9 mouse cellular contexts compared by ENCODE assay signal in the genomic region with DNA sequence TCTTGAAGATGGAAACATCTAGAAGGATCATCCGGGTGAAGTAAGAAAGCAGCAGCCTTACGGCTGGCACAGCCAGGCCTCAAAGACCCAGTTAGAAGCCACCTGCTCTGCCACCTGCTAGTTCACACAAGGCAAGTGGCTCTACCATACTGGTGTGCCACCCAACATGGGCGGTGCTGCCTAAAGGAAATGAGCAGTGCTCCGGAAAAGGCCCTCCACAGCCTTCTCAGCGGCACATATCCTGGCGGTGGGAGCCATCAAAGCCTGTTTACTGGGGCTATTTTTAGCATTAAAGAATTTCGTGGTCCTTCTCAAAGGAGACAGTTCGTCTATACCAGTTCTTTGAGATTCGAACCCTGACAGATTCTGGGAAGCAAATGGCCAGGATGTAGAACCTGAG. TPM values are rescaled to one million over a fixed set of nuclear protein-coding genes. Genes with fewer than 3 reads are reported as not detected.
A peak's percentile ranks its signal among the peaks of the same experiment; 100 is the strongest.
DNase-seq lines count a peak whose midpoint lies in the region; ATAC-seq and TF ChIP-seq lines count a peak whose summit lies in the region.
"Had no signal": no experiment of that assay in that cellular context is flagged by ENCODE, and none has a peak within 500 bp of the region (broad histone marks: within the 10 kb centered on the region; RNA-seq: fewer than 3 reads in every experiment).

No protein-coding gene starts in this region.

- no peaks in the 10 kb centered on the region for H3K9me3 ChIP-seq in liver, embryonic 11.5 days (ENCODE audit: control insufficient read depth, low read length)
- no peaks in the 10 kb centered on the region for H3K9me3 ChIP-seq in liver, embryonic 12.5 days (replicated peaks)
- H3K9me3 ChIP-seq: liver, embryonic 13.5 days had no signal

- H3K27ac ChIP-seq in liver, embryonic 11.5 days (ENCODE audit: low read depth, low read length), result peak overlapping the region; percentile 16; the same call in 1 of the 2 replicates
- no peak overlapping the region for H3K27ac ChIP-seq in liver, embryonic 12.5 days
- H3K27ac ChIP-seq in heart, adult 2 months, result peak overlapping the region; percentile 93
- H3K27ac ChIP-seq: liver, embryonic 13.5 days had no signal

- no peak overlapping the region for H3K9ac ChIP-seq in liver, embryonic 11.5 days (ENCODE audit: low read depth, low read length)
- H3K9ac ChIP-seq in liver, embryonic 12.5 days, result no peak overlapping the region
- peak overlapping the region; percentile 19 for H3K9ac ChIP-seq in heart, adult 2 months (ENCODE audit: low read depth, low read length)
- H3K9ac ChIP-seq: liver, embryonic 13.5 days had no signal

- no peak for TF ChIP-seq EP300 in heart, adult 2 months (IDR thresholded peaks at IDR 0.05; ENCODE audit: insufficient read depth, low read depth, low read length)

- no peaks in the 10 kb centered on the region for H3K27me3 ChIP-seq in liver, embryonic 11.5 days (replicated peaks; ENCODE audit: control insufficient read depth, insufficient read depth, low read length)
- no peaks in the 10 kb centered on the region for H3K27me3 ChIP-seq in liver, embryonic 12.5 days (replicated peaks)
- no peaks in the 10 kb centered on the region for H3K27me3 ChIP-seq in heart, adult 2 months (ENCODE audit: control insufficient read depth, insufficient read depth, low read length)
- H3K27me3 ChIP-seq: liver, embryonic 13.5 days had no signal

- DNase-seq in liver, embryonic 11.5 days (ENCODE audit: low spot score), result no peak
- DNase-seq in heart, adult 2 months, result peak; percentile 68 to 71
- peak; percentile 44 for DNase-seq in kidney, adult 9 months
- DNase-seq in naive thymus-derived CD4-positive, alpha-beta T cell, adult 2 months (ENCODE audit: low read depth), result peak; percentile 82
- no peak for DNase-seq in cerebellum, adult 18-20 months
- DNase-seq in layer of hippocampus, adult 11-12 months (ENCODE audit: low spot score), result no peak
- DNase-seq: liver, embryonic 13.5 days had no signal

- intact Hi-C loops in heart, adult 2 months (cut with DNase I), result loop anchor here (1.0 to 5.0 kb wide), 6 partner anchors 32 to 305 kb away; a partner anchor contains a TSS

- no peaks in the 10 kb centered on the region for H3K36me3 ChIP-seq in liver, embryonic 11.5 days (ENCODE audit: control insufficient read depth, insufficient read depth, low read length)
- 0 out of 2 replicates have a peak, but pooled peaks cover 4% of the 10 kb centered on the region for H3K36me3 ChIP-seq in liver, embryonic 12.5 days
- H3K36me3 ChIP-seq in heart, adult 2 months (ENCODE audit: control insufficient read depth, insufficient read depth, low read length), result peaks cover 39% of the 10 kb centered on the region
- H3K36me3 ChIP-seq: liver, embryonic 13.5 days had no signal

- no peak for TF ChIP-seq POLR2A in heart, adult 2 months (IDR thresholded peaks at IDR 0.05; ENCODE audit: insufficient read depth, low read depth, low read length)

- H3K79me2 ChIP-seq in heart, adult 2 months (replicated peaks; ENCODE audit: control insufficient read depth, insufficient read depth, low read length), result peaks cover 2% of the 10 kb centered on the region; the same call in 1 of the 2 replicates

- 41% methylated on average over 9 of the region's 9 CpGs for WGBS in liver, embryonic 11.5 days
- 24% methylated on average over 9 of the region's 9 CpGs for WGBS in liver, embryonic 12.5 days (ENCODE audit: insufficient replicate concordance)
- WGBS in heart, adult 2 months, result 25% methylated on average over 9 of the region's 9 CpGs

- H3K4me3 ChIP-seq in liver, embryonic 11.5 days (ENCODE audit: low read depth, low read length), result no peak overlapping the region
- no peak overlapping the region for H3K4me3 ChIP-seq in liver, embryonic 12.5 days
- peak overlapping the region; percentile 30 for H3K4me3 ChIP-seq in heart, adult 2 months
- H3K4me3 ChIP-seq: liver, embryonic 13.5 days had no signal

- 0 out of 2 replicates have a peak, but pooled peaks have one; percentile 15 for TF ChIP-seq CTCF in heart, adult 2 months (IDR thresholded peaks at IDR 0.05)

- ATAC-seq in liver, embryonic 11.5 days (replicated peaks; ENCODE audit: low FRiP score), result no peak
- no peak for ATAC-seq in liver, embryonic 12.5 days
- no peak for ATAC-seq in megakaryocyte progenitor cell, adult 5-6 weeks (replicated peaks; ENCODE audit: poor library complexity)

- no peak overlapping the region for H3K4me2 ChIP-seq in liver, embryonic 11.5 days
- no peak overlapping the region for H3K4me2 ChIP-seq in liver, embryonic 12.5 days
- H3K4me2 ChIP-seq: liver, embryonic 13.5 days had no signal

- H3K4me1 ChIP-seq in liver, embryonic 11.5 days (replicated peaks; ENCODE audit: control insufficient read depth, insufficient read depth, low read length), result peaks cover 10% of the 10 kb centered on the region
- H3K4me1 ChIP-seq in liver, embryonic 12.5 days, result peaks cover 20% of the 10 kb centered on the region
- peaks cover 36% of the 10 kb centered on the region for H3K4me1 ChIP-seq in heart, adult 2 months (ENCODE audit: control insufficient read depth, insufficient read depth, low read length)

RNA-seq across cellular contexts. Expression of a gene that starts 48.4 kb away (rescaled TPM):
- polyA plus RNA-seq in liver, embryonic 11.5 days (2014; fragmentation: Nextera tagmentation; extraction: Ambion mirVana), result 7.3 and 8.1 TPM in 2 replicates
- 1.3 and 1.9 TPM in 2 replicates for polyA plus RNA-seq in liver, embryonic 12.5 days (2016; fragmentation: Nextera tagmentation; extraction: Ambion mirVana)
- total RNA-seq in heart, adult 2 months (2021), result 100 to 1,000 TPM; 244 to 277 TPM
- polyA plus RNA-seq in heart, adult 2 months (2012; rRNA removed), result 115 and 119 TPM in 2 replicates
- total RNA-seq in megakaryocyte progenitor cell, adult 5-6 weeks (2015), result 0.02 TPM in 1 of 2 replicates, not detected in the other
- not detected in 2 replicates for total RNA-seq in megakaryocyte progenitor cell, adult 5-6 weeks (2017)

Comparison
In these comparisons a context has a peak if more than half of its experiments do, and no peak if none do; other contexts are left out.
1. DNase-seq: peak in heart, adult 2 months (2 of 2), kidney, adult 9 months (single experiment) and naive thymus-derived CD4-positive, alpha-beta T cell, adult 2 months (single experiment); none in liver, embryonic 11.5 days (single experiment), cerebellum, adult 18-20 months (0 of 2) and layer of hippocampus, adult 11-12 months (single experiment).
2. RNA of a gene that starts 48.4 kb away (polyA plus RNA-seq): 115 to 119 TPM in heart, adult 2 months; 7.3 to 8.1 TPM in liver, embryonic 11.5 days and 1.3 to 1.9 TPM in liver, embryonic 12.5 days; every median in the first group is over 10 times any median in the second.